Mouse (Mus musculus) testis, adult 2 months (tissue): Measurements from ENCODE around the gene Cbx1.

Source experiments
- CTCF ChIP-seq: fragments of 200-500 bp; IDR thresholded peaks from 2 replicates; pipeline ENCODE4 v1.5.1; 2012; ENCODE audit warnings: low read depth, mild to moderate bottlenecking, inconsistent platforms, low read length, moderate library complexity; ENCODE audit not compliant: control insufficient read depth, insufficient read depth, insufficient replicate concordance
- POLR2A ChIP-seq: fragments of 200-500 bp; IDR thresholded peaks from 2 replicates; pipeline ENCODE4 v1.6.1; 2012; ENCODE audit warnings: low read depth, mild to moderate bottlenecking, inconsistent platforms, low read length, moderate library complexity; ENCODE audit not compliant: control insufficient read depth

- TF ChIP-seq CTCF (no peak), POLR2A (no peak)
Observed at GRCm38 (mm10) chr11:96822675-96823470, 33.9 kb downstream of the Cbx1 start.
